Comparison of ENCODE assay signal across 8 mouse cellular contexts in the genomic region with DNA sequence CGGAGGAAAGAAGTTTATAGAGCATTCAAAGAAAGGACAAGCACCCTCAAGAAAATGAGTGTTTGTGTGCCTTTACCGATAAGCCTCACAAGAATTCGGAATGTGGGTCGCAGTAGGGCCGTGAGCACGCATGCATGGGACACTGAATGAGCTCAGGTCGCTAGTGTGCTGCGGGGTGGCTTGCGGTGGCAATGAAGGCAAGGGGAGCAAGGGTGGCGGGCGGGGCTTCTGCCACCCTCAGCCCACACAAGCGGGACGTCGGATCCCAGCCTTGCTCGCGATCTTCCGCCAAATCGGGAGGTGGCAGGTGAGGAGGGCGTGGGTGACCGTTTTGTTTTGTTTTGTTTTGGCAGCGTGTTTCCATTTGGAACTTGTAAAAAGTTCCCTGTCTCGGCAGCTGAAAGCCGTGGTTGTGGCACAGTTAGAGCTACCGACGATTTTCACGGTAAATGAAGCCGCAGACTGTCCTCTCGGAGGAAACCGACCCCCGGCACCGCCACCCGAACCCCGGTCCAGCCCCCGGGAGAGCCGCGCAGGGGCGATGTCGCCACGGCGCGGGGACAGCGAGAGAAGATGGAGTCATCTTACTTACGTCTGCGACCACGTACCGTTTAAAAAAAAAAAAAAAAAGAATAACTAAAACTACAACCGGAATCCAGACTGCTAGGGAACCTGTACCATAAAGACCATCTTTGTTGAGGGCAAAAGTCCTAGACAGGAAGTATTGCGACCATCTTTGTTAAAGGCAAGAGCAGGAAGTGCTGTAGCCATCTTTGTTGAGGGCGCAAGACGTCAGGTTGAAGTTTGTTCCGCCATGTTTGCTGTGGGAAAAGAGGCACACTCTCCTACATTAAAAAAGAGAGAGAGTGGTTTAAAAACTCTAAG. TPM values are rescaled to one million over a fixed set of nuclear protein-coding genes. Genes with fewer than 3 reads are reported as not detected.
DNase-seq lines count a peak whose midpoint lies in the region; ATAC-seq lines count a peak whose summit lies in the region.

TSS of gene Cradd (minus strand) at position 741 of the 885 bp plus-strand sequence.

- peak; percentile 96 for DNase-seq in CD4-positive, CD25-positive, alpha-beta regulatory T cell, adult 2 months (ENCODE audit: low read depth, low spot score)
- peak; percentile 73 for DNase-seq in fat pad, adult 2 months (ENCODE audit: extremely low read depth, low read depth, low spot score)
- peak; percentile 88 for DNase-seq in kidney, postnatal 10 days
- peak; percentile 75 for DNase-seq in neural tube, embryonic 10.5 days (ENCODE audit: extremely low spot score, low spot score)

- no peaks in the 10 kb centered on the region for H3K27me3 ChIP-seq in heart, embryonic 13.5 days (replicated peaks)
- H3K27me3 ChIP-seq in liver, embryonic 12.5 days (replicated peaks), result 0 out of 2 replicates have a peak, but pooled peaks cover 5% of the 10 kb centered on the region
- no peaks in the 10 kb centered on the region for H3K27me3 ChIP-seq in stomach, embryonic 16.5 days (ENCODE audit: control insufficient read depth, insufficient read depth, low read length)

- H3K9ac ChIP-seq in heart, embryonic 13.5 days, result peak within 1 kb of the TSS; percentile 90
- H3K9ac ChIP-seq in liver, embryonic 12.5 days, result peak within 1 kb of the TSS; percentile 80
- peak within 1 kb of the TSS; percentile 89 for H3K9ac ChIP-seq in stomach, embryonic 16.5 days (ENCODE audit: low read length)

- peak; percentile 78; the same call in 1 of the 2 replicates for ATAC-seq in heart, embryonic 13.5 days (ENCODE audit: extremely low read depth, insufficient number of reproducible peaks, low FRiP score, low TSS enrichment)
- ATAC-seq in liver, embryonic 12.5 days, result peak; percentile 83
- peak; percentile 92 for ATAC-seq in stomach, embryonic 16.5 days (ENCODE audit: insufficient read depth, low FRiP score)

- H3K4me1 ChIP-seq in brown adipose tissue, adult 24 weeks (ENCODE audit: control insufficient read depth, insufficient read depth, insufficient read length, low read length), result peaks cover 12% of the 10 kb centered on the region
- peaks cover 16% of the 10 kb centered on the region for H3K4me1 ChIP-seq in heart, embryonic 13.5 days
- H3K4me1 ChIP-seq in liver, embryonic 12.5 days, result peaks cover 19% of the 10 kb centered on the region
- peaks cover 16% of the 10 kb centered on the region for H3K4me1 ChIP-seq in stomach, embryonic 16.5 days (ENCODE audit: control insufficient read depth, insufficient read depth, low read length)

- no peaks in the 10 kb centered on the region for H3K9me3 ChIP-seq in heart, embryonic 13.5 days
- H3K9me3 ChIP-seq in liver, embryonic 12.5 days (replicated peaks), result no peaks in the 10 kb centered on the region
- H3K9me3 ChIP-seq in stomach, embryonic 16.5 days (replicated peaks; ENCODE audit: control insufficient read depth, low read length), result no peaks in the 10 kb centered on the region

- peak within 1 kb of the TSS; percentile 98 for H3K27ac ChIP-seq in brown adipose tissue, adult 24 weeks (replicated peaks; ENCODE audit: low read depth, low read length)
- peak within 1 kb of the TSS; percentile 96 for H3K27ac ChIP-seq in heart, embryonic 13.5 days (replicated peaks)
- H3K27ac ChIP-seq in liver, embryonic 12.5 days, result peak within 1 kb of the TSS; percentile 87
- H3K27ac ChIP-seq in stomach, embryonic 16.5 days (ENCODE audit: low read length), result peak within 1 kb of the TSS; percentile 97

- peak within 1 kb of the TSS; percentile 87 for H3K4me3 ChIP-seq in brown adipose tissue, adult 24 weeks (ENCODE audit: insufficient read depth, low read depth, low read length)
- peak within 1 kb of the TSS; percentile 64 for H3K4me3 ChIP-seq in heart, embryonic 13.5 days
- H3K4me3 ChIP-seq in liver, embryonic 12.5 days, result peak within 1 kb of the TSS; percentile 80
- peak within 1 kb of the TSS; percentile 77 for H3K4me3 ChIP-seq in stomach, embryonic 16.5 days (replicated peaks; ENCODE audit: low read length)

- no peaks in the 10 kb centered on the region for H3K36me3 ChIP-seq in heart, embryonic 13.5 days
- H3K36me3 ChIP-seq in liver, embryonic 12.5 days, result no peaks in the 10 kb centered on the region
- H3K36me3 ChIP-seq in stomach, embryonic 16.5 days (ENCODE audit: control insufficient read depth, insufficient read depth, low read length), result no peaks in the 10 kb centered on the region

- under 1% methylated on average over 51 of the region's 51 CpGs for WGBS in heart, embryonic 13.5 days
- WGBS in liver, embryonic 12.5 days (ENCODE audit: insufficient replicate concordance), result under 1% methylated on average over 51 of the region's 51 CpGs
- under 1% methylated on average over 51 of the region's 51 CpGs for WGBS in stomach, embryonic 16.5 days

- H3K4me2 ChIP-seq in heart, embryonic 13.5 days, result peak within 1 kb of the TSS; percentile 81
- H3K4me2 ChIP-seq in liver, embryonic 12.5 days, result peak within 1 kb of the TSS; percentile 79
- peak within 1 kb of the TSS; percentile 88 for H3K4me2 ChIP-seq in stomach, embryonic 16.5 days (ENCODE audit: low read depth, low read length)

RNA-seq across cellular contexts. Expression of gene Cradd, which starts in this region (rescaled TPM):
- polyA plus RNA-seq in brown adipose tissue, adult 24 weeks (2012; ENCODE audit: insufficient read depth, insufficient read length, missing spikeins), result 6.2 and 6.5 TPM in 2 replicates
- 8.5 and 8.6 TPM in 2 replicates for polyA plus RNA-seq in heart, embryonic 13.5 days (2015; fragmentation: Nextera tagmentation; extraction: Ambion mirVana)
- polyA plus RNA-seq in liver, embryonic 12.5 days (2016; fragmentation: Nextera tagmentation; extraction: Ambion mirVana), result 5.0 and 5.1 TPM in 2 replicates
- 9.8 and 10.7 TPM in 2 replicates for polyA plus RNA-seq in stomach, embryonic 16.5 days (2015; fragmentation: Nextera tagmentation; extraction: Ambion mirVana)

Comparison
In these comparisons a context has a peak if more than half of its experiments do, and no peak if none do; other contexts are left out.
1. Peak in every context shown above with its lines: DNase-seq, ATAC-seq, H3K4me3 ChIP-seq and H3K27ac ChIP-seq.